Mouse (Mus musculus): ENCODE results near the gene Ift81.

DNA sequence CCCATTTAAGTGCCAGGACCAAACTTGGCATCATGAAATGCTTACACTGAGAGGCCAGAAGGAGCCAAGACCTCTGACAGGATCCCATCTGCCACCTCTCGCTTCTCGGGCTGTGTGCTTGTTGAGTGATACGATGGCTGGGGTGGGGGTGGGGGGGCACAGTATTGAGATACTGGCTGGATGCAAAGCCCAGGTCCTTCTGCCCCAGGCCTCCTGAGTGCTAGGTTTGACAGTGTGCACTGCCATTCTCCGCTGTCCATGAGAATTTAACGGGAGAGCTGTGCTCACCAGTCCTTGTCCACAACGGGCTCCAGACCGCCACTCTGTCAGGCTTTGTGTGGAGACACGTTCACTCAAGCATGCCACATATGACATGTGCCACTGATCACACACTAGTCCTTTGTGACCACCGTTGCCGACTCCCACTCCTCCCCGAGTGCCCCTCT is 105.4 kb downstream of the Ift81 start:
- TF ChIP-seq CTCF (conservative IDR thresholded peaks at IDR 0.05; ENCODE audit: insufficient read depth, insufficient read length, low read depth, low read length) (no peak), POLR2A (IDR thresholded peaks at IDR 0.05; ENCODE audit: low read depth, low read length) (no peak)

All from kidney, adult 2 months (tissue).